Mouse (Mus musculus): ENCODE results near the gene Glrb.

The Glrb gene

DNA sequence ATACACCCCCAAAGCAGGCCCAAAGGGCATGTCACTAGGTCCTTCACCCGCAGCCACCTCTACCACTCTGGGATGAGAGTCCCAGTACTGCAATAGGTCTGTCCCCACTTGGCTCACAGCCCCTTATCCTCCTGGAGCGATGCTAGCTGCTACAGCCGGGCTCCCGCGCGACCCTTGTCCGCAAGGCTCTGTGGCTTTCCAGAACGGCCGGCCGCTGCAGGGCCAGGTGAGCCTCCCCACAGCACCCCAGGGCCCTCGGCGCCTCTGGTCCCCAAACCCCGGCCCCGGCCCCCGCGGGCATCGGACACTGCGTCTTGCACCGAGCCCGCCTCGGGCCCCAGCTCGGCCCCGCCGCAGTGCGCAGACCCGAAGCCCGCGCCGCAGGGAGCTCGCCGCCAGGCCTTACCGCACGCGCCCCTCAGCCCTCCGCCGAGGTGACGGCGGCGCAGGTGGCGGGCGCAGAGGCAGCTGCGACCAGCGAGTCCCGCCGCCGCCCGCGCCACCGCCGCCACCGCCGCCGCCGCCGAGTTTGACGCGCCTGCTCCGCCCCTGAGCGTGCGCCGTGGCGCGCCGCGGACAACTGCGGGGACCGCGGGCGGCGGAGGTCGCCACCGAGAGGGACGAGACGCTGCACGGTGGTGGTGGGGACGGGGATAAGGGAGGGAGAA, at the start of gene Glrb:
Glrb (minus strand) TSS at position 550 of the 668 bp plus-strand sequence.
- no peak for DNase-seq (ENCODE audit: low spot score)

DNA sequence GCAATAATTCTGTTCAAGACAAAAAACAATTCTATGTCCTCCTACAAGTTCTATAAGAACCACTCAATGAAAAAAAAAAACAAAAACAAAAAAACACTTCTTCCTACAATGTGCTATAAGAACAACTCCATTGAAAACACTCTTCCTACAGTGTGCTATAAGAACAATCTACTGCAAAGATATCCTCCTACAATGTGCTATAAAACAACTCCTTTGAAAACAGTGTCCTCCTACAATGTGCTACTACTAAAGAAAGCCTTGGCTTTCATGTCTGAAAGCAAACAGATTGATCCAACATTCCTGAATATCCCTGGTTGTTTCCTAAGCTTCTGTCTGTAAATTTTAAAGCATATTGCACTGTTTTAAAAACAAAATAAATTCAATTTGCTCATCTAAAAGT, 46.5 kb upstream of the Glrb start:
- no peak for DNase-seq (ENCODE audit: low spot score)

DNA sequence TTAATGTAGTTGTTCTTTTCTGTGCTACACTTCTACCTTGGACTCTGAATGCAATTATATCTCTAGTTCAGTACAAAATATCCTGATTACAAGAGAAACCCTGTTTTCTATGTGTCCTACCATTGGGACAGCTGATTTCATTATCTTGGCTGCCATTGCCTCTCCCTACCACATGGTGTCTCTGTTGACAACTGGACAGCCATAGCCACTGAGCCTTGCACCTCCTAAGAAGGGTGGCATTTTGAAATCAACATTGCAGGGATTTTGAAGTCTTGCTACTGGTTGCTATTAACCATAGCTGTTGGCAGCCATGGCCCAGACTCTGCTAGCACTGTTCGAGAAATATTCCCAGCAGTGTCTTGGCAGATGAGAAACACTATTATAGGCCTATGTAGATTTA, 45.1 kb upstream of the Glrb start:
- peak; percentile 14 for DNase-seq (ENCODE audit: low spot score)

DNA sequence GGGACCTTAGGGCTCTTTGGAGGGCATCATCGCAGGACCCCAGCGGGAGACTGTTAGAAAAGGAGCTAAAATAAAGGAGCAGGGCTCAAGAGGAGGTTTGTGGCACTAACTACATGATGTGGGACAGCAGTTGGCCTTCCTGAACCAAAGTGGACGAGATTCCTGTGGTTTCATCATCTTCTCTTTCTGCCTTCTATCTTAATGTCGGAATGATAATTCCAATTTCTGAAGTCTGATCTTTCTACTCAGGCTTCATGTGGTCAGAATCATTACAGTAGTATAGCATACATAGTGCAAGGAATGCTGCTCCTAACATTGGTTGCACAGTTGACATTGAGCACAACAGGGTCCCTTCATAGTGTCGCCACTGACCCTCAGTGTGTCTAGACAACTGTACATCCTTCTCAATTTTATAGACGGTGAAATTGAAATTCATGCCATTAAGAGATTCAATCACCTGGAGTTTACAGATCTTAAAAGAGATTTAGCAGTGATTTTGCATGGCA, 372 bp upstream of the Glrb start:
- DNase-seq (ENCODE audit: low spot score): no peak

DNA sequence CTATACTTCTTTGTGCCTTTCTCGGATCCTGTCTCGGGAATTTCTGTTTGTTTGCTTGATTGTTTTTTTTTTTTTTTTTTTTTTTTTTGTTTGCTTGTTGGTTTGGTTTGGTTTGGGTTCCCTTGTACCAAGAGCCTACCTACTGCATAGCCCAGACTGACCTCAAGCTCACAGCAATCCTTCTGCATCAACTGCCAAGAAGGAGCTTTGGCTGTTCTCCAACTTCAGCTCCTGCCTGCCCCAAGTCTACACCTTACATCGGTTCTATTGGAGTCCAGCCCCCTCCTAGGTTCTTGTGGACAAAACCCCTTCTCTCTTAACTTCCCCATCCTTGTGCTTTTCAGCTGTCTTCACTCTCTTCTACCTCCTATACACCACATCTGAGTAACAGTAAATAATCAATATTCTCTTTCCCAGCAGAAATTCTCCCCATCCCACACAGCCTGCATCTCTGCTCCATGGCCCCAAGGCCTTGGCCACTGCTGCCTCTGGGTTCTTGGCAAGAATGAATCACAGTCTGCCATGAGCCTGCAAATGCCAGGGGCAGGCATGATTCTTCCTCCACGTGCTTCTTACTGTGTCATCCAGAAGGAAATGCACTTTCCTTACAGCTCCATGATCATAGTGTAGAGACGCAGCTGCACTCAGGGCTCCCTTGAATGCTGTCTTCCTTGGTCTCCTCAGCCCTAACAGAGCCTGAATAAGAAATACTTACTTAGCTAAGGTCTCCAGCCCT, 18.5 kb downstream of the Glrb start:
- DNase-seq (ENCODE audit: low spot score): no peak

DNA sequence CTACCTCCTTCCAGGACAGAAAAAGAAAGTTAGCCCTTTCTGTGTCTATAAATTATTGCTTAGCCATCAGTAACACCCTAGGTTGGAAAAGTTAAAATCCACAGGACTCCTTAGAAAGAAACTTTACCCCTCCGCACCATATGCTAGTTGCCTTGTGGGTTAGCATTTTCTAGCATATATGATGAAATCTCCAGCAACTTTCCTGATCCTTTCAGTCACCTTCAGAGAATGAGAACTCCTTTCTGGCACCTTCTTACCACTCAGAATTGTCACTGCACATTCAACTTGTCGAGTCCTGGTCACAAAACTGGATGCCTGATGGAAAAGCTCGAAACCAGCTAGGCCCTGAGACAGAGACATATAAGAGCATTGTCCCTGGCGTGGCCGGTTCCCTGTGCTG, 19.1 kb downstream of the Glrb start:
- no peak for DNase-seq (ENCODE audit: low spot score)

DNA sequence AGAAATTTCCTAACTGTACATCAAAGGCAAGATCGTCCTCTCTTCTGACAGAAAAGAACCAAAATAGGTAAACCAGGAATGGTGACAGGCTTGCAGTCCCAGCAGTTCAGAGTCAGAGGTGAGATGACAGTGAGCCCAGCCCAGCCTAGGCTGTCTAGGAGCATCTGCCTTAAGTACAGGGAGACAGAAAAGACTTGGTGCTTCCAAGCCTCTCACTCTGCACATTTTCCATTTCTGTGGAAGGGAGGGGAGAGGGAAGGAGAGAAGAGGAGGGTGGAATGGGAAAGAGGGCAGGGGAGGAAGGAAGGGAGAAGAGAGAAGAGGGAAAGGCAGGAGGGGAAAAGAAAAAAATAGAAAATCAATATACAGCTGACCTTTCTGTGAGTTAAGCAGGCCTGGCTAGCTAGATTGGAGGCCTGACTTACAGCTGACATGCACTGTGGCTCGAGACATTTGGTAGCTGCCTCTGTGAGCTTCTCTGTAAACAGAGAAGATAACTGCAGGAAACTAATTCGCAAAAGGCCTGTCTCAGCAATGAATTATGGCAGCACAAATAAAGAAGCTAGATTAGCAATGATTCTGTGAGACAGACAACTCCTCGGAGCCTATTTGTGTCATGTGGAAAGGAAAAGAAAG, 20.3 kb downstream of the Glrb start:
- no peak for DNase-seq (ENCODE audit: low spot score)

DNA sequence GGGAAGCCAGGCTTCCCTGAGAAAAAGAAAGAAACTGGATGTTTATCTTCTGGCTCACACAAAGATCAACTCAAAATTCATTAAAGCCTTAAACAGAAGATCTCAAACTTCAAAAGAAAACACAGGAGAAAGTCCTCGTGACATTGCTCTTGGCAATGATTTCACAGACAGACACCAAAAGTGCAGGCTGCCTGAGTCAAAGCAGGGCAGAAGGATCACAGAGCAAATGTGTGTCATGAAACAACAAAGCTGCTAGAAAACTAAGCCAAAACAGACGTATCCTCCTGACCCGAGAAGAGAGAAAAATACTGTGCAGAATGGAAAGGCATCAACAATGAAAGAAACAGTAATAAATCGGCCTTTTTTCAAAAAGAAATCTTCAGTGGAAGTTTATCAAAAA, 22.4 kb downstream of the Glrb start:
- no peak for DNase-seq (ENCODE audit: low spot score)

DNA sequence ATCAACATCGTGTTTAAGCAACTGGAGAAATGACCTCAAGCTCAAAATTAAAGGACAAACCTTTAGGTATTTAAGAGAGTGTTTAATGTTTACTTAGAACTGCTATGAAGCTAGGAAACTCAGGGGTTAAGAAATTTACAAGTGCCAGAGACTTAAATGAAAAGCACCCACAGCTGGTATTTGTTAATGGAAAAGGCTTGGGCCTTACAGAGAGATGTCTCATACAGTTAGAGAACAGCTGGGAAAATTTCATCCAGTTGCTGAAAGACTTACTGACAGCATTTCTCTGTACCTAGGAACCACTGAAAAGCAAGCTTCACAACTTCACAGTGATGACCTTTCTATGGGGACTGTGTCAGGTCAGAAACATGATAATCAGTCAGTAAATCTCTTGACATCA, 28.3 kb downstream of the Glrb start:
- DNase-seq (ENCODE audit: low spot score): no peak

DNA sequence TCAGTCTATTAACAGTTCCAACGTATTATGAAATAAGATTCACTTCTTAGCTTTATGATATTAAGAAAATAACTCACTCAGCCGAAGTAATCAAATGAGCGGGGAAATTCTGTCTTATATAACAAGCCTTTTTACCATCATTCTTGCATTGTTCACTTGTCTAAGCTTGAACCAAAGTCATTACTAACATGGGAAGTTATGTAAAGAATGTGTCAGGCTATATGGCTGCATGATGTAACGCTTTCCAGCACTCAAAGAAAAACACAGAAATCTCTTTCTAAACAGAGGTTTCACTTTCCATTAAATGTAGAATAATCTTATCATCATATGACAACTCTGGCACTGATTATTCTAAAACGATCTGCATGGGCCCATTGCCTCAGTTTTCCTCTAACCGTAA, 29.9 kb downstream of the Glrb start:
- no peak for DNase-seq (ENCODE audit: low spot score)

DNA sequence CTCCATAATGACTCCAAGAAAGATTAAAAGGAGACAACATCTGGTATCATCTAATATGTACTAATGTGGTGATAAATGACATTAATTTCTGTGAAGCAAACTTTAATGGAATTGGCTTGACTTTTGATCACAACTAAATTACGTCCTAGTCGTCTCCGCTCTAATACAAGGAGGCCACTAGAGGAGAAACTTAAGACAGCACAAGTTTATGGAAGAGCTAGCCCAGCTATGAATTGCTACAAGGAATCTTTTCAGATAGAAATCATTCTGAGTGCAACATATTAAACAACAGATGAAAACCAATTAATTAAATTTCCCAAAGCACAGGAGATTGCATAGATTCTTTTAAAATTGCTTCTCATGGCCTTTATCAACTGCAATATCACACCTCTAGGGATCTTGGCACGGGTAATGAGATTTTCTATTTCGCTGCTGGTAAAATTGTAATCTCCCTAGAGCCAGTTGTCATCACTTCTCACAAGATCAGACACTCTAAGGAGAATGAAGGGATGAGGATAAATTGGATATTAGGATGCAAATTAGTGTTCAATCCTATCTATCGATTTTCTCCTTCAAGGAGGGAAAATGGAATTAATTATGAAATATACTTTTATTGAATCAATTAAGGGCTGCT, 32.7 kb downstream of the Glrb start:
- no peak for DNase-seq (ENCODE audit: low spot score)

DNA sequence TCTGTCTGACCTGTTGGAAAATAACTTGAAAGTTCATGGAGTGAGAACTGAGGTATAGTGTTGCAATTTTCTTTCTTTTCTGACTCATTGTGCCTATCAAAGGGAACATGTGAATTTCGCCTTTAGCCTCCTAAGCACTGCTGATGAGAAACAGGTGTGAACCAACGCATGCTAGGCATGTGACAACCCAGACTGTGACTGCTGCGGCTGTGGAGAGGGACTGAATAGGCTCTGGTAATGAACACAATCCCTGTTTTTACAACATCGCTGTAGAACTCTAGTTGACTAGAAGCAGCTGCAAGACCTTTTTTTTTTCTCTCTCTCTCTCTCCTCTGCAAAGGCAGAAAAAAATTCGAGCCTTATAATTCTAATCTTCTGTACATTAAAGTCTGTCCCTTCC, 34.9 kb downstream of the Glrb start:
- DNase-seq (ENCODE audit: low spot score): no peak

DNA sequence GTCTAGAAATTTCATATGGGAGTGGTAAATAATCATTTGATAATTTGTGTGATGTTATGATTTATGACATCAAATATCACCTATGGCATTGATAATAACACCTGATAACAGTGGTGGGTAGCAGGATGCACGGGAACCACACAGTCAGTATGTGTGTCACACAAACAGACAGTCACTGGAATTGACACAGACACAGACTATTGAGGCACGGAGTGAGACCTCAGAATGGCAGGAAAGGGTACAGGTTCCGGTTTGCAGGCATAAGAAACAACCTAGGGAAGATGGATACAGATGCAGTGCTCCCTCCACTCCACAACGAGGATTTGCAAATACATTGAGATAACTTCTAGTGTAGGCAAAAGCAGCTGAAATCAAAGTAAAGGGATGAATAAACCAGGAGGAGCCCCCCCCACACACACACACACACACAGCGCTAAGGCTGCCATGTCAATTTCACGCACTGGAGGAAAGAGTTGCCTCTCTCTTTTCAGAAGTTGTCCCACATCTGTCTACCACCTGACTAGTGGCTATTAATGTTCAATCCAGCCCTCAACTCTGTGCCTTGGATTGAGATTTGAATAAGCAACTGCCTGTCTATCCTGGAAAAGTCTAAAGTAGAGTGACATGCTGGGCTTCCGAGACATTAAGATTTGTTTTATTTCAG, 38.6 kb downstream of the Glrb start:
- DNase-seq (ENCODE audit: low spot score): no peak

DNA sequence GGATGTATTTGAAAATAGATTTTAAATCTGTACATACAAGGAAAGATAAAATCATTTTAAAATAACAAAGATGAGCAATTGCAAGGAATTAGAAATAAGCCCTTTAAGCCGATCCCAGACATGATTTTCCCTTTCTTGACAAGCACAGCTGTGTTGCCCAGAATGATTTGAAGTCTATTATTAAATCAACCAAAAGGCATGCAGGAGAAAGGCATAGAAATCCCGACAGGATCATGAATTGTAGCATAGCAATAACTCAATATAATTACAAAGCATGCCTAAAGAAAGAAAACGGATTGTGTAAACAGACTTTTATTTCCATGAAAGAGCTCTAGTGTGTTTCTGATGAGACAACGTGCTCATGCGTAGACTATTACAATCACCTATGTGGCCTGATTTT, 39.4 kb downstream of the Glrb start:
- no peak for DNase-seq (ENCODE audit: low spot score)

DNA sequence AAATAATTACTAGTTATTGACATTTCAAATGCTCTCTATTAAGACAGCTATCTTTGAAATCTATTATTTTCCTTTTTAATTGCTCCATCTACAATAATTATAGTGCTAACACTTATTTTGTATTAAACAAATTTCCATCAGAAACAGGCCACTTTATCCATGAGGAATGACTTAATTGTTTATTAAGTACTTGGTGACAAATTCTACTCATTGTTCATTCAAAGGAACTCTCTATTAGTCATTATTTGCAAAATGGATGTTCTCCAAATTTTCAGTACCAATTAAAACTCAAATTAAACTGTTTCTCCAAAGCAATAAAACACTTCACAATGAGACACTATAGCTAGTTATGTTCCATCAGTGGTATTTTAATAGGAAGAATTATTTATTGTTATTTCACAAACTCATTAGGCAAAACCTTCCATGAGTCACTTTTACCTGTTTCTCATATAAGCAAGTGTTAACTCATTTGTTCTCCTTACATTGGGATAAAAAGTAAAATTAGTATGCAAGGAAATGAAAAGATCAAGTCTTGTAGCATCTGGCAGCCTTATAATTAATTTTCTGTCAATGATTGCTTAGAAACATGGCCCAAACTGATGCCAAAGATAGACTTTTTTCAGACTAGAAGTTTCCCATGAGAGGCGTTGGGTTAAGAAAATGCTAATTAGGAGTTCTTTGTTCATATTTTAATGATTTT, 41.8 kb downstream of the Glrb start:
- DNase-seq (ENCODE audit: low spot score): no peak

DNA sequence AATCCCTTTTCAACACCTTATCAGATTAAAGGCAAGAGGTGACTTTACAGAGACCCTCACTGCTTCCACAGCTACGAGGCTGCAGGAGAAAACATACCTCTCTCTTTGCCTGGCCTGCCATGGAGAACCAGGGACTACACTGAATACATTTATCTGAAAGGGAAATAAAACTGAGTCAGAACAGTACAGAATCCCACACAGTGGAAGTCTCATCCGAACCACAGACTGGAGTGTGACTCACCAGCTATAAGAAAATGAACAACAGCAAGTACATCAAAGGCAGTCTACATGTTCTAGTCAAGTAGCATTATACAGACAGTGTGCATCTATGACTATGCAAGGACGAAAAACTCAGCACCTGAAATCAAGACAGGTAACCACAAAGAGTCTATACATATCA, 46.1 kb downstream of the Glrb start:
- no peak for DNase-seq (ENCODE audit: low spot score)

DNA sequence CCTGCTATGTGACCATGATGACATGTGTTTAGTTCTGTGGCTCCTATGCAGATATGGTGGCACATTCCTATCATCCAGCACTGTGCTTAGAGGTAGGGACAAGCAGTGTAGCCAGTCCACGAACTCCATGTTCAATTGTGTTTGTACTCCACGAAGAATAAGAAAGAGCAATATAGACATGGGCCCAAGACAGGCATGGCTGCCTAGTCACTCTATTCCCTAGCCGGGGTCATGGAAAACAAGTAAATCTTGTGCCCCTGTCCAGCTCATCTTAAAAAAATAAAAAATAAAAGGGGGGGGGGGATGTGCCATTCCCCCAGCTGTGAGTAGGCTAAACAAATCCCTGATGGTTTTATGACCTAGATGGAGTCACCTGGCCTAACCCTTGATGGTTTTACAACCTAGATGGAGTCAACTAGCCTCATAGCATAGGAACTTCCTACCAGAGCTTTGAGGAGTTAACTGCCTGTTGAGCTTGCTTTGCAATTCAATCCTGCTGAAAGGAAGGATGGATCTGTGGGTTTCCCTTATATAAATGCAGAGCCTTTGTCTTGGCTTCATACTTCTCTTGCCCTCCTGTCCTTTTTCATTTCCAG, 60.5 kb downstream of the Glrb start:
- DNase-seq (ENCODE audit: low spot score): no peak

DNA sequence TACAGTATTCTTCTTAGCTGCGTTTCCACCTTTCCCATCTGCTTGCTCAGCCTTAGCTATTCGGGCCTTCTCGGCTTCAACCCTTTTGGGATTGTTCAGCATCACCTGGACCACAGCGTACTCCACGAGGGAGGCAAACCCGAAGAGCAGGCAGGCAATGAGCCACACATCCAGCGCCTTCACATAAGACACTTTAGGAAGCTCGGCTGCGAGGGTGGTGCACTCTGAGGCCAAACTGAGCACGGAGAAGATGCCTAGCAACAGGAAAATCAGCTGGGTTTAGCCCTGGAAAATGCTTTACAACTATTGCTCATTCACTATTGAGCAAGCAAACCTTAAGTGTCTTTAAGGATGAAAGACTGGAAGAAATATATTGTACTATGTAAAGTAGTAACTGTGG, 62.5 kb downstream of the Glrb start:
- DNase-seq (ENCODE audit: low spot score): no peak

DNA sequence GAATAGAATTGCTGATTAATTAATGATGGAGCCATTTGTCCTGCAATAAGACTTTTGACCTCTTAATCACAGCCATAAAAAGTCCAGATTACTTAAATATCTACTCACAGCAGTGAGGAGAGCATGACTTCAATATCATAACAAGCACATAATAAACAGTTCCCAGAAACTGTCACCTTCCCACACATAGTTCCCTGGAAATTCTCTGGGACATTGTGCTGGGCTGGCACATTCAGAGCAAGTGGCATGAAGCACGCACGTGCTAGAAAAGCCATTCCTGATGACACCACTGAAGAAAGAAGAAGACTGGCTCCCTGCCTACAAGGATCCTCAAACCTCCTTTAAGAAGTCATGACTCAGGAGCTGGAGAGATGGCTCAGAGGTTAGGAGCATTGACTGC, 67.8 kb downstream of the Glrb start:
- no peak for DNase-seq (ENCODE audit: low spot score)

DNA sequence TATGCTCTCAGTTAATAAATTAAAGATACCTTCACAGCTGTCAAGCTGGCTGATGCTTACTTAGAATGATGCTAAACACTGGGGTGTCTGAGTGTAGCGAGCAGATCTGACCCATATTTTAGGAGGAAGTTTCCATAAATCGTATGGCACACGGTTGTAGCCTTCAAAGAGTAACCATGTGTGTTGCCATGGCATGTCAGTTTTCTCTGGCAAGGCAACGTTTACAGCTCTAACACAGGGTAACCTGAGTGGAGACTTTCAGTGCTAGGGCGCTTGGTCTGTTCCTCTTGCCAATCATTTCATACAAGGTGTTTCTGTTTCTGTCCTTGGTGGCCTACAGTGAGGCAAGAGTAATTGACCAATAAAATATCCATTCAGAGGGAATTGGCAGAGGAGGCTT, 73.6 kb downstream of the Glrb start:
- DNase-seq (ENCODE audit: low spot score): no peak

DNA sequence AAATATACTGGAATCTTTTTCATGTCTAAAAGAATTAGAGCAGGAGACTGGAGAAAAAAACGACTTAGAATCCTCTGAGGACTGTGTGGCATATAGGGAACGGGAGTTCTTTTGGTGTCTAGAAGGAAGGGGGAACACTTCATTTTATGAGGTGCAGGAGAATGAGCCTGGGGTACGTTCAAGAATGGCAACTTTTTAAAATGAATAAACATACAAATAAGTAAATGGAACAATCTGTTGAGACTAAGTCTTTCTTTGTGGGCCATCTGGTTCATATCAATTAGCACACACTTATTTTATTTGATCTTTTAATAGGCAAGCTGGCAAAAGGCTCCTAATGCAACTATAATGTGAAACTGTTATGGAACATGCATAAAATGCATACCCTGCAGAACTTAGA, 75.9 kb downstream of the Glrb start:
- no peak for DNase-seq (ENCODE audit: low spot score)
